Comparison of ENCODE assay signal across 8 mouse cellular contexts in the genomic region with DNA sequence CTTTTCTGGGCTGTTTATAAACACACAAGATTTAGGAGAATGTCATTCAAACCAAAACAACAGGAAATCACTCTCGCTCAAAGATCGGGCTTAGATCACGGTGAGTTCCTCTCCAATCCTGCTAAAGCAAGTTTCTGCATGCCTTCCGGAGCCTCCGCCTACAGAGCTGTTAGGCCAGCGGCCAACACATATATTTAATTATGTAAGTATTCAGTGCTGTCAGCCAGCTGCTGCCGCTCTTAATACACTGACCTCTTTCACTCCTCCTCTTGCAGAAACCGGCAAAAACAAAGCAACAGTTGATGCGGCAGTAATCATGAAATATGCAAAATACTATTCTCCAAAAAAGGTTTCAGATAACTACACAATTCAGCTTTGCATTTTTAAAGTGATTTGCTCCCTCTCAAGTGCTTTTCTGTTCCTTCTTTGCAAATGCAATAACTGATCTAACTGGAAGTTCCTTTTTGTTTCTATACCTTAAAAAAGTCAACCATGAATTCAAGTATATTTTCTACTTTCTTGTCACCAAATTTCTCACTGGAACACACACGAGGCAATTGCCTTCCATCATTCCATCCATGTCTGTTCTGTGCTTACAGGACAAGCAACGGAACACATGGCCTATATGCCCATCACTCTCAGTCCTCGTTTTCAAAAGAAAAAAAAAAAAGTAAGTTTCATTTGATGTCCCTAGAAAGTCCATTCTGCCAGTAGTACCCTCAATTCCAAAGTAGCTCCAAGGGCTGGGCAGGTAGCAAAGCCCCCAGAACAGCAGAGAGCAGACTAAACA.
DNase-seq lines count a peak whose midpoint lies in the region; ATAC-seq and TF ChIP-seq lines count a peak whose summit lies in the region.

No protein-coding gene starts in this region.

- H3K27me3 ChIP-seq in thymus, adult 2 months (ENCODE audit: control insufficient read depth, insufficient read depth, low read length): no peaks in the 10 kb centered on the region
- no peaks in the 10 kb centered on the region for H3K27me3 ChIP-seq in heart, embryonic 16.5 days (ENCODE audit: control insufficient read depth, insufficient read depth, low read length)
- no peaks in the 10 kb centered on the region for H3K27me3 ChIP-seq in kidney, postnatal 0 days (ENCODE audit: insufficient read depth, low read length)

- H3K4me1 ChIP-seq in thymus, adult 2 months (replicated peaks; ENCODE audit: control insufficient read depth, insufficient read depth, low read length): no peaks in the 10 kb centered on the region
- peaks cover 11% of the 10 kb centered on the region for H3K4me1 ChIP-seq in brown adipose tissue, adult 24 weeks (ENCODE audit: control insufficient read depth, insufficient read depth, insufficient read length, low read length)
- peaks cover 30% of the 10 kb centered on the region for H3K4me1 ChIP-seq in heart, embryonic 16.5 days (ENCODE audit: control insufficient read depth, insufficient read depth, low read length)
- H3K4me1 ChIP-seq in kidney, postnatal 0 days (replicated peaks; ENCODE audit: insufficient read depth, low read length): peaks cover 6% of the 10 kb centered on the region; the same call in 1 of the 2 replicates

- no peak overlapping the region for H3K4me3 ChIP-seq in thymus, adult 2 months (ENCODE audit: control insufficient read depth, insufficient read depth, low read length)
- H3K4me3 ChIP-seq in brown adipose tissue, adult 24 weeks (ENCODE audit: insufficient read depth, low read depth, low read length): 0 out of 2 replicates have a peak overlapping the region, but pooled peaks have one; percentile 28
- H3K4me3 ChIP-seq in heart, embryonic 16.5 days (ENCODE audit: low read length): peak overlapping the region; percentile 4; the same call in 1 of the 2 replicates
- no peak overlapping the region for H3K4me3 ChIP-seq in kidney, postnatal 0 days (replicated peaks; ENCODE audit: low read depth, low read length)

- 0 out of 2 replicates have a peak overlapping the region, but pooled peaks have one; percentile 21 for H3K9ac ChIP-seq in heart, embryonic 16.5 days (ENCODE audit: low read length)
- H3K9ac ChIP-seq in kidney, postnatal 0 days (ENCODE audit: low read depth, low read length): no peak overlapping the region

- peak overlapping the region; percentile 41; the same call in 1 of the 2 replicates for H3K4me2 ChIP-seq in heart, embryonic 16.5 days (ENCODE audit: low read depth, low read length)
- H3K4me2 ChIP-seq in kidney, postnatal 0 days (ENCODE audit: low read length): peak overlapping the region; percentile 9; the same call in 1 of the 2 replicates

- no peaks in the 10 kb centered on the region for H3K36me3 ChIP-seq in thymus, adult 2 months (ENCODE audit: control insufficient read depth, insufficient read depth, low read length)
- H3K36me3 ChIP-seq in heart, embryonic 16.5 days (ENCODE audit: control insufficient read depth, insufficient read depth): no peaks in the 10 kb centered on the region
- no peaks in the 10 kb centered on the region for H3K36me3 ChIP-seq in kidney, postnatal 0 days (ENCODE audit: insufficient read depth, low read length)

- WGBS in thymus, adult 2 months: 21% methylated on average over 12 of the region's 12 CpGs
- 30% methylated on average over 12 of the region's 12 CpGs for WGBS in heart, embryonic 16.5 days
- WGBS in kidney, postnatal 0 days: 21% methylated on average over 12 of the region's 12 CpGs

- no peak for TF ChIP-seq CTCF in thymus, adult 2 months (IDR thresholded peaks at IDR 0.05; ENCODE audit: borderline replicate concordance, control insufficient read depth, extremely low read depth, insufficient read depth, low read length, poor library complexity)
- no peak for TF ChIP-seq CTCF in kidney, postnatal 0 days (IDR thresholded peaks at IDR 0.05; ENCODE audit: low read depth)

- no peaks in the 10 kb centered on the region for H3K9me3 ChIP-seq in heart, embryonic 16.5 days (replicated peaks; ENCODE audit: control insufficient read depth, low read length)
- no peaks in the 10 kb centered on the region for H3K9me3 ChIP-seq in kidney, postnatal 0 days (replicated peaks; ENCODE audit: low read length)

- no peak overlapping the region for H3K27ac ChIP-seq in thymus, adult 2 months (ENCODE audit: control insufficient read depth, insufficient read depth, low read length)
- no peak overlapping the region for H3K27ac ChIP-seq in brown adipose tissue, adult 24 weeks (replicated peaks; ENCODE audit: low read depth, low read length)
- peak overlapping the region; percentile 67 for H3K27ac ChIP-seq in heart, embryonic 16.5 days (ENCODE audit: low read length)
- peak overlapping the region; percentile 19; the same call in 1 of the 2 replicates for H3K27ac ChIP-seq in kidney, postnatal 0 days

- TF ChIP-seq POLR2A in thymus, adult 2 months (IDR thresholded peaks at IDR 0.05; ENCODE audit: control insufficient read depth, extremely low read depth, insufficient read depth, low read length, poor library complexity): no peak

- DNase-seq in thymus, postnatal 0 days (ENCODE audit: low spot score): peak; percentile 36
- no peak for DNase-seq in thymus, adult 2 months
- peak; percentile 95 for DNase-seq in kidney, postnatal 0 days (ENCODE audit: low spot score)
- peak; percentile 60 for DNase-seq in lung, postnatal 10 days
- peak; percentile 24 for DNase-seq in retina, postnatal 7 days (ENCODE audit: low read depth, low spot score)
- no peak for DNase-seq in cerebellum, adult 9-11 months

- ATAC-seq in heart, embryonic 16.5 days (replicated peaks; ENCODE audit: extremely low read depth, insufficient read depth, low FRiP score): peak; percentile 87
- ATAC-seq in kidney, postnatal 0 days (replicated peaks; ENCODE audit: low FRiP score, low read depth): peak; percentile 83

Comparison
In these comparisons a context has a peak if more than half of its experiments do, and no peak if none do; other contexts are left out.
1. DNase-seq: peak in thymus, postnatal 0 days (single experiment), kidney, postnatal 0 days (single experiment), lung, postnatal 10 days (single experiment) and retina, postnatal 7 days (single experiment); none in thymus, adult 2 months (single experiment) and cerebellum, adult 9-11 months (single experiment).
2. H3K27ac ChIP-seq: peak in heart, embryonic 16.5 days (single experiment) and kidney, postnatal 0 days (single experiment); none in thymus, adult 2 months (single experiment) and brown adipose tissue, adult 24 weeks (single experiment).
3. H3K4me3 ChIP-seq: peak in brown adipose tissue, adult 24 weeks (single experiment) and heart, embryonic 16.5 days (single experiment); none in thymus, adult 2 months (single experiment) and kidney, postnatal 0 days (single experiment).